Mouse (Mus musculus) lung, postnatal 14 days (tissue): Measurements from ENCODE around the gene Esyt2.
"Not testable (repeated sequence)": the region's sequence is repeated elsewhere in the genome, so short reads cannot be mapped to it uniquely, and the experiment has no call there.

Experiments used
- DNase-seq: peaks from one replicate; pipeline ENCODE4 v3.0.0; 2021

The Esyt2 gene

GRCm38 (mm10) chr12:116280653-116281364 is at the start of gene Esyt2:
Gene Esyt2, plus strand, starts transcription at chr12:116281196.
- peak; percentile 100 for DNase-seq

- DNase-seq, result peak; percentile 91
Measured at GRCm38 (mm10) chr12:116231612-116232011, 49.4 kb upstream of the Esyt2 start.

DNA sequence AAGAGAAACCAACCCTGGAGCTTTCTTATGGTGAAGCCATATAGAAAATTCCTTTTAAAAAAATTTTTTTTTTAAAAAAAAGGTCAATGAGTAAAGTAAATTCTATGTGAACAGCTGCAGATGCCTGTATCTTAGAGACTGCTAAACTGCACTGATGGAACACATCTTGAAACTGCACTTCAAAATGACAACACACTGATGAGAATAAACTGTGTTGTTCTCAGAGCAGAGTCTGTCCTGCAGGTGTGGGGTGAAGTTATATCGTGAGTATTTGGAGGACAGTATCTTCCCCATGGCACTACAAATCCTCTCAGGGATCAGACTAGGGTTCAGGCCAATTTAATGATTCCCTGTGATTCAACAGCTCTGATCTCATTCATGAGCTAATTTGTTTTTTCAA is 48.9 kb upstream of the Esyt2 start:
- DNase-seq, result no peak

DNA sequence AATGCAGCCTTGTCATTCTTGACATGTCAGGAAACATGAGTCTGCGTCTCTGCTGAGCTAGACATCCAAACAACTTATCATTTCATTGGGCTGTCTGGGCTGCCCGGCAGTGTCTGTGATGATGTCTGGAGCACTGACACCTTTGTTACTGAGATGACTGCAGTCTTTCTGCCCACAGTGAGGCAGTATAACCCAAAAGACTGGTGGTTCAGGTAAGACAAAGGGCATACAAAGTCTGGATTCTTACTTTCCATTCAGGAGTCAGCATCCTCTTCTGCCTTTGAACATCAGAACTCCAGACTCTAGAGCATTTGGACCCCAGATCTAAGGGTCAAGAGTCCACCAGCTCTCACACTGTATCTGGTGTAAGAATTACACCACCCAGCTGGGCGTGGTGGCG is 45.6 kb upstream of the Esyt2 start:
- no peak for DNase-seq

DNA sequence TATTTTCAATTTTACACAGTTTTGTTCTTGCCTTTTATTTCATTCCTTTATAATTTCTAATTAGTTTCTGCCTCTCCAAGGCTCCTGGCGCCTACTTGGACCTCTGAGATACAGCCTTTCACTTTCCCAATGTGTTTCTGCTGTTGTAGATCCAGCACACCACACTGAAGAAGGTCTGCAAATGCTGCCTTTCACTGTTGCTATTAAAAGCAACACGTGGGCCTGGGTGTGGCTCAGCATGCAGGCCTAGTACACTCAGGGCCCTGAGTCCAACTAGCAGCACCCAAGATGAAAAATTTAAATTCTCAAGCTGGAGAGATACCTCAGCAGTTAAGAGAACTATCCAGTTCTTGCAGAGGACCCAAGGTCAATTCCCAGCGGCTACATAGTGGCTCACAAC is 44.3 kb upstream of the Esyt2 start:
- no peak for DNase-seq

- no peak for DNase-seq
Measured at GRCm38 (mm10) chr12:116238370-116238769, 42.6 kb upstream of the Esyt2 start.

DNA sequence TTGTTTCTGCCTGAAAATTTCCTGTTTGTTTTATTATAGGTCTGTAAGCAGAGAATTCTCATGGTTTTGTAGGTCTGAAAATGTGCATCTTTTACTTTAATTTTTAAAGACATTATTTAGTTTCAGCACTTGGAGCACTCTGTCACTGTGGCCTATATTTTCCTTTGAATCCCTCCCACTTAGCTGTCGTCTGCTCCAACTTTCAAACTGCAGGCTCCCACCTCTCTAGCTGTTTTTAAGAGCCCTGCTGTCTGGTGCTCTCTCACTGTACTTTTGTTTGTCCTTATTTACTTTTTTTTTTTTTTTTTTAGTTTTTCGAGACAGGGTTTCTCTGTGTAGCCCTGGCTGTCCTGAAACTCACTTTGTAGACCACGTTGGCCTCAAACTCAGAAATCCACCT is 42.2 kb upstream of the Esyt2 start:
- no peak for DNase-seq

- no peak for DNase-seq
Measured at GRCm38 (mm10) chr12:116244601-116245000, 36.4 kb upstream of the Esyt2 start.

DNA sequence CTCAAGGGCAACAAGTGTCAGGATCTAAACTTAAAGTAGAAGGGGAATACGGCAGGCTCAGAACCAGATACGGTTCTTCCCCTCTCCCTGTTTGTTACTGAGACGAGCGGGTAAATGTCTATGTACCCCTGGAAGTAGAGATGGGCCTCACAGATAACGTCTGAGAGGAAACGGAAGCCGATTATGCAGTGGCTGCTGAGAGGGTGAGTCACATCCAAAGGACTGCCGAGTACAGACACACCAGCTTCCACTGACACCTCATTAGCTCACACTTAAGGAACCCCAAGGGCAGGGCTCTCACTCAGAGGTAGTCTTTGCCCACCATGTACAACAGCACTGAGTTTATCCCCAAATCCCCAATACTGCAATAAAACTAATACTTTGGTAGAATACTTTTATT is 26.3 kb upstream of the Esyt2 start:
- no peak for DNase-seq

- no peak for DNase-seq
Measured at GRCm38 (mm10) chr12:116255636-116256035, 25.4 kb upstream of the Esyt2 start.

DNA sequence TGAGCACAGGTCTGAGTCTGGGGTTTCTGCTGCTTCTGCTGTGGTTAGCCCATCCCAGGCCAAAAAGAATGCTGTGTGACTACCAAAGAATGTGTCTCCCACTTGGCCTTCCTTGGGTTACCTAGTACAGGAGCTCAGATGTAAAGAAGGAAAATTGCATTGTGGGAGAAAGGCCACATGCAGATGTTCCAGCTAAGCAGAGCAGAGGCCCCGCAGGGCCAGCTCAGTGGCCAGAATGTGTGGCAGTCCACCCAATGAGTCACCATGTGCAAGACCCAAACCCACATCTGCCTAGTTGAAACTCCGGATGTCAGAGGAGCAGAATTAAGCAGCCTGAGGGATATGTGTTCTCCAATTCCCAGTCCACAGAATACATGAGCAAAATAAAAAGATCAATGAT is 22.7 kb upstream of the Esyt2 start:
- no peak for DNase-seq

DNA sequence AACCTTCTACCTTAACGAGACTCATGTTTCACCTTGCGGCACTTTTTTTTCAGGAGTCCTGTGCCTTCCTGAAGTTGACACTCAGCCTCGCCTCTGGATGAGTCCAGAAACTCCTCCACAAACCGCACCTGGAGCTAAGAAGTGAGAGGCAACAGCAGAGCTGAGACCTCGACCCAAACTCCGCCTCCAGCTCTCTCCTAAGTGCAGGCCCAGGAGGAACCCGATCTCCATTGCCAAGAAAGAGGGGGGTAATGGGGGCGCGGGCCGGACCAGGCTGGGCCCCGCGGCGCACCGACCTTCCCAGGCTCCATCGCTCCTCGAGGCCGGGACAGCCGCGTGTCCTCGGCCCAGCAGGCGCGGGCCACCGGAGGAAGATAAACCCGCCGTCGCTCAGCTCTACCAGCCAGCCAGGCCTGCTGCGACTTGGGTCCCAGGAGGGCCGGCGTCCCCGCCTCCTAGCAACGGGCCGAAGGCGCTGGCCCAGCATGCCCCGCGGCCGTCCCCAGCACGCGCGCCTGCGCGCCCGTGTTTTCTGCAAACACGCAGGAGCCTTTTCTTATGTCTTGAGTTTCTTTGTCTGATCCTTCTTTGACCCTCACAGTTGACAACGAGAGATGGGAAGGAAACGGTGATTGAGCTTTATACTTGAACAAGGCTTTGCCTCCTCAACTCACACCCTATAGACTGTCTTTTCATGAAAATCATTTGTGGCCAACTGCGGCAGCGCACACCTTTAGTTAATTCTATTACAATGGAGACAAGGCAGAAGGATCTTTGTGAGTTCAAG is 18.2 kb upstream of the Esyt2 start, which contains the start of gene Wdr60:
Wdr60 (minus strand) TSS at position 468 of the 787 bp plus-strand sequence.
- peak; percentile 88 for DNase-seq

DNA sequence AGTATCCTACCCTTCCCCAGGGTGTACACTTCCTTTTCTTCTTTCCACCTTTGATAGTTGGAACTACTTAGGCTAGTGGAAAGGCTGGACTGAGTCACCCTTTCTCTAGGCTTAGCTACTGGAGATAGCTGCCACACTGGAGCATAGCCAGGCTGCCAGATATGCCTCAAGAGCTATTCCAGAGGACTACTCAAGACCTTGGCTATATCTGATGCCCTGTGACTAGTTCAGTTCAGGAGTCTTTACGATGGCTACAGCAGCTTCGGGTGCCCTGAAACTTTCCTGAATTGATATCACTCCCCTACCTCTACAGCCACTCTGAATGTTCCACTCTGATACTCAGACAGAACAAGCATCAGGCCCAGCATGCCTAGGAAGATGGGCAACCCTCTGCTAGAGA is 16.2 kb upstream of the Esyt2 start:
- DNase-seq, result no peak

DNA sequence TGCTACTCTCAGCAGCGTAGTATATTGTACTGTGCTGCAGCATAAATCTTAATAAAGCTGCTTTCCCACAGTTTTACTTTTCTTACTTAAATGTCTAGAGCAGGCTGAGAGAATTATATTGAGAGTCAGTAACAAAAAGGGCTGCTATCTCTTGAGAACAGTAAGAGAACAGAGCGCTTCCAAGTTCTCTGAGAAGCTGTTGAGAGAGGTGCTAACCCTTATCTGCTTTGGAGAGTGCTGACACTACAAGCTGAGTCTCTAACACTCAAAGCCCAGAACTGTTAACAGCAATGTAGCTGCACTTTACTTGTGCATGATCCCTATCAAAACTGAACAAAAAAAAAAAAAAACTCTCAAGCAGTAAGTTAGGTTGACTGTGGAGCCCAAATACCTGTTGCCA is 15.7 kb upstream of the Esyt2 start:
- no peak for DNase-seq

GRCm38 (mm10) chr12:116269450-116269849 is 11.5 kb upstream of the Esyt2 start:
- no peak for DNase-seq

DNA sequence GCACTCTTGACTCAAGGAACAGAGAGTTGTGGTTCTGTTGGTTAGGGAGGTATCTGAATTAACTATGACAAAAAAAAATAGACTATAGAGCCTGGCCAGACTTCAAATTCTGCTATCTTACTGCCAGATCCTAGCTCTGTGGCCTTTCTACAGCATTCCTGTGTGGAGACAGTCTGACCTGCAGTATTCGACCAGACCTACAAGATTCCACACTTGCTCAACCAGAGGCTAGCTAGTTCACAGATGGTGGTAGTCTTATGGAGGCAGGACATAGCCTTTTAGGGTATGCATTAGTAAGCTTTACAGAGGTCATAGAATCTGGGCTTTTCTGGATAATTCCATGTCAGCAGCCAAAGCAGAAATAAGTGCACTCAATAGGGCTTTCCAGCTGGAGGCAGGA is 10.5 kb upstream of the Esyt2 start:
- no peak for DNase-seq

- DNase-seq, result no peak
Measured at GRCm38 (mm10) chr12:116271071-116271470, 9.9 kb upstream of the Esyt2 start.

GRCm38 (mm10) chr12:116273733-116274132 is 7.3 kb upstream of the Esyt2 start:
- no peak for DNase-seq

- DNase-seq, result not testable (repeated sequence)
Measured at GRCm38 (mm10) chr12:116275086-116275485, 5.9 kb upstream of the Esyt2 start, which contains the start of gene Gm11027. Gene Gm11027, plus strand, starts transcription at chr12:116275386.

DNA sequence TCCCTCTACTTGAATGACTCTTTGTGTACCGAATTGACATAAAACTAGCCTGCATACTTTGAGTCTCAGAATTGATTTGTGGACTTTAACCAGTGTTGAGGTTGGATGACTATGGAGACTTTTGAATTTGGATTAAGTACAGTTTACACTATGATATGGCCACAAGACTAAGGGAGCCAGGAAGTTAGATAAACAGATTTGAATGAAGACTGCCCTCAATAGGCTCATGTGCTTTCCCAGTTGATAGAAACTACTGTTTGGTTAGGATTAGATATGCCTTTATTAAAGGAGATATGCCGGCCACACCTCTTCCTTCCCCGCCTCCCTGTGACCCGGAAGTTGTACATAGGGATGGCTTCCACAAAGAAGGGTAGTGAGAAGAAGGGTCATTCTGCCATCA is 5.4 kb upstream of the Esyt2 start:
- no peak for DNase-seq

DNA sequence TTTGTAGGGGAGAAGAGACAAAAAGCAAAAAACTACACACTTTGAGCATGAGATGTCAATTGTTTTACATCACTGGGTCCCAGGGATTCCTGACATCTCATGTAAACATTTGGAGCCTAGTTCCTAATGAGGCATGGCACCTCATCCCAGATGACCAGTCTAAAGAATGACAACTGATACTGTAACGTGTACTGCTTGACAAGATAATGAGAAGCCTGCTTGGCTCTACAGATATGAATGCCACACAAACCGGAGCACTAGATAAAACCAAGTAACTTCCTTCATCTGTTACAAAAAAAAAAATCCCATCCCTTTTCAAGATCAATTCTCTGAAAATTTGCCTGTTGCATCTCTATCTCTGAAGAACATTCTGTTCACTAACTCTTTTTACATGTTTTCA is 4.0 kb upstream of the Esyt2 start:
- DNase-seq, result no peak

DNA sequence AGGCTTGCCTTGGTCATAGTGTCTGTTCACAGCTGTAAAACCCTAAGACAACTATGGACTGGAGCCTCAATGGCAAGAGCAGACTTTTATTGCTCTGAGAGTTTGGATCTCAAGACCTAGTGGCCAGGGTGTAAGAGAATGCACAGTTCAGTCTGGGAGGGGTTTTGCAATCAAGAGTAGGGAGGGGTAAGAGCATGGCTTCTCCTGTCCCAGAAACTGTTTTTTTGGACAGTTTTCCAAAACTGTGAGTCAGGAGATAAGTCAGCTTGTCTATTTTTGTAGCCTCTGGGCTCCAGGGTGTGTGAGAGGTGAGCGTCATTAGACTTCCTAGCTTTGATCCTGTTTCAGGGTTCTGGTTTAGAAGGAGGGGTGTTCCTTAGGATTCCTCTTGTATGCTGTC is 2.5 kb upstream of the Esyt2 start:
- no peak for DNase-seq

DNA sequence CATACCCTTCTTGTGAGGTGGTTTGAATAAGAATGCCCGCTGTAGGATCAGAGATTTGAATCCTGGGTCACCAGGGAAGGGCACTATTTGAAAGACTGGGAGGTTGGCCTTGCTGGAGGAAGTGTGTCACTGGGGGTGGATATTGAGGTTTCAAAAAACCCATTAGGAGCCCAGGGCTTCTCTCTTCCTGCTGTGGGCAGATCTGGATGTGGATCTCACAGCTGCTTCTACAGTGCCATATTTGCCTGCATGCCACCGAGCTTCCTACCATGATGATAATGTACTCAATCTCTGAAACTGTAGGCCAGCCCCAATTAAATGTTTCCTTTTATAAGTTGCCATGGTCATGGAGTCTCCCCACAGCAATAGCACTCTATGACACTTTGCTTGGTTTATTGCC is 1.8 kb upstream of the Esyt2 start:
- DNase-seq, result no peak

DNA sequence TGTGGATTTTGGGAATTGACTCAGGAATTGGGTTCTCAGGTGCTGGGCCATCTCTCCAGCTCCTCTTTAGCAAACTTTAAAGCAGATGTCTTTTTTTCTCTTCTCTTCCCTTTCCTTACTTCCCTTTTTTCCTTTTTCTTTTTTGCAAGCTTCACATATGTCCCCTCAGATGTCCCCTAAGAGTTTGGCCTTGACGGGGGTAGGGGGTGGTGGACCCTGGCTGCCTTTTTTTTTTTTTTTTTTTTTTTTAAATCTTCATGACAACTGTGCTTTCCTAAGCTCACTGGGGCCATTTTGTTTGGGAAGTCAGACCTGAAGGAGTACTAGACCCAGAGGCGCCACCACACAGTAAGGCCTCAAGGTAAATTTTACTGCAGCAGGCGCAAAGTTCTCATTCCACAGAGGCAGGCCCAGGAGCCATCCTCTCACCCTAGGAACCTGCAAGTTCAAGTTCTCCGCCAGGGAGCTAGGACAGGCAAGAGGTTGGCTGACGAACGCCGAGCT is 795 bp upstream of the Esyt2 start:
- DNase-seq, result no peak
